Comparison of ENCODE assay signal across 9 mouse cellular contexts in the genomic region with DNA sequence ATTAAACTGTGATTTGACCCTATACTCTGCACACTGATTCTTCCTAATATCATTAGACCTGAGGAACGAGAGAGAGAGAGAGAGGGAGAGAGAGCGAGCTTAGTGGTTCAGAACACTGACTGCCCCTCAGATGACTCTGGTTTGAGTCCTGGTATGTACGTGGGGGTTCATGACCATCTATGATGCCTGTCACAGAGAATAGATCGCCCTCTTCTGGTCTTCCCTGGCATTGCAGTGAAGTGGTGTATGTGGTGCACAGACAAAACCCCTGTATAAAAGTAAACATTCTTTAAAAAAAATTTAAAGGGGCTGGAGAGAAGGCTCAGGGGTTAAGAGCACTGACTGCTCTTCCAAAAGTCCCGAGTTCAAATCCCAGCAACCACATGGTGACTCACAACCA.
DNase-seq lines count a peak whose midpoint lies in the region; ATAC-seq and TF ChIP-seq lines count a peak whose summit lies in the region.
"Had no signal": no experiment of that assay in that cellular context is flagged by ENCODE, and none has a peak within 500 bp of the region (broad histone marks: within the 10 kb centered on the region; RNA-seq: fewer than 3 reads in every experiment).

No protein-coding gene starts in this region.

- H3K27me3 ChIP-seq in hindbrain, embryonic 14.5 days (ENCODE audit: control insufficient read depth, insufficient read depth, low read length), result no peaks in the 10 kb centered on the region
- H3K27me3 ChIP-seq in hindbrain, embryonic 13.5 days, result no peaks in the 10 kb centered on the region

- no peak overlapping the region for H3K4me3 ChIP-seq in hindbrain, embryonic 14.5 days (replicated peaks; ENCODE audit: low read length)
- no peak overlapping the region for H3K4me3 ChIP-seq in hindbrain, embryonic 13.5 days
- H3K4me3 ChIP-seq in ES-E14 (ENCODE audit: insufficient read depth in 1 of 2, low read depth in 1 of 2, low read length in 2 of 2, poor library complexity in 1 of 2, severe bottlenecking in 1 of 2), result no peak overlapping the region
- H3K4me3 ChIP-seq: myocyte had no signal

- no peaks in the 10 kb centered on the region for H3K9me3 ChIP-seq in hindbrain, embryonic 14.5 days (ENCODE audit: control insufficient read depth, low read length)
- no peaks in the 10 kb centered on the region for H3K9me3 ChIP-seq in hindbrain, embryonic 13.5 days
- H3K9me3 ChIP-seq in ES-E14 (ENCODE audit: control insufficient read depth, insufficient read depth, low read depth, low read length), result no peaks in the 10 kb centered on the region

- peak; percentile 62 for DNase-seq in hindbrain, embryonic 14.5 days (ENCODE audit: low spot score)
- DNase-seq in ES-E14 (ENCODE audit: low read depth, low spot score), result peak; percentile 57
- peak; percentile 45 for DNase-seq in cerebellum, adult 11-12 months
- DNase-seq in gastrocnemius, postnatal 14 days, result peak; percentile 23
- DNase-seq in layer of hippocampus, postnatal 10 days (ENCODE audit: low spot score in 2 of 2), result peak; percentile 41 to 56
- peak; percentile 81 for DNase-seq in naive thymus-derived CD4-positive, alpha-beta T cell, adult 2 months (ENCODE audit: low read depth)
- no peak for DNase-seq in urinary bladder, postnatal 4 days (ENCODE audit: low spot score in 2 of 2)

- no peak overlapping the region for H3K27ac ChIP-seq in hindbrain, embryonic 14.5 days
- H3K27ac ChIP-seq in hindbrain, embryonic 13.5 days, result no peak overlapping the region
- H3K27ac ChIP-seq in ES-E14 (ENCODE audit: insufficient read depth, low read depth, low read length, poor library complexity, severe bottlenecking), result no peak overlapping the region

- H3K4me1 ChIP-seq in hindbrain, embryonic 14.5 days (replicated peaks; ENCODE audit: control insufficient read depth, insufficient read depth, low read length), result no peaks in the 10 kb centered on the region; the same call in 1 of the 2 replicates
- H3K4me1 ChIP-seq in hindbrain, embryonic 13.5 days (replicated peaks), result 0 out of 2 replicates have a peak, but pooled peaks cover 2% of the 10 kb centered on the region
- peaks cover 0 to 5% of the 10 kb centered on the region in 2 experiments; a peak in 2 of 4 replicates for H3K4me1 ChIP-seq in ES-E14 (ENCODE audit: control insufficient read depth in 2 of 2, insufficient read depth in 2 of 2, low read length in 2 of 2, poor library complexity in 1 of 2)

- ATAC-seq in hindbrain, embryonic 14.5 days (ENCODE audit: low FRiP score), result no peak
- no peak for ATAC-seq in hindbrain, embryonic 13.5 days (ENCODE audit: low FRiP score)

- H3K4me2 ChIP-seq in hindbrain, embryonic 14.5 days (replicated peaks), result no peak overlapping the region
- H3K4me2 ChIP-seq in hindbrain, embryonic 13.5 days, result no peak overlapping the region

- H3K36me3 ChIP-seq in hindbrain, embryonic 14.5 days (replicated peaks; ENCODE audit: control insufficient read depth, insufficient read depth), result no peaks in the 10 kb centered on the region
- no peaks in the 10 kb centered on the region for H3K36me3 ChIP-seq in hindbrain, embryonic 13.5 days
- H3K36me3 ChIP-seq in ES-E14 (ENCODE audit: control insufficient read depth, insufficient read depth, low read length, poor library complexity, severe bottlenecking), result no peaks in the 10 kb centered on the region

- in situ Hi-C loops in ES-E14 (cut with MboI; ENCODE audit: low sequenced_read_pairs in 2 of 2, unreplicated experiment in 2 of 2), result no loop called here

- intact Hi-C loops in gastrocnemius, postnatal 14 days (cut with DNase I; ENCODE audit: low total_unique reads), result no loop called here

- H3K9ac ChIP-seq in hindbrain, embryonic 14.5 days, result no peak overlapping the region
- no peak overlapping the region for H3K9ac ChIP-seq in hindbrain, embryonic 13.5 days
- H3K9ac ChIP-seq in ES-E14 (ENCODE audit: insufficient read depth, low read depth, low read length, poor library complexity, severe bottlenecking), result no peak overlapping the region

- WGBS in hindbrain, embryonic 14.5 days, result 38% methylated on average over 5 of the region's 5 CpGs
- WGBS in hindbrain, embryonic 13.5 days, result 40% methylated on average over 5 of the region's 5 CpGs

TF ChIP-seq in ES-E14, 5 proteins besides CTCF, POLR2A, EP300 and RAD21:
- TF ChIP-seq HCFC1 (IDR thresholded peaks at IDR 0.05; ENCODE audit: borderline replicate concordance, insufficient read depth, low read length) (no peak), CHD2 (IDR thresholded peaks at IDR 0.05; ENCODE audit: low read depth, low read length) (no peak), MAFK (IDR thresholded peaks at IDR 0.05; ENCODE audit: insufficient read depth, low read depth, low read length) (no peak), ZC3H11A (IDR thresholded peaks at IDR 0.05; ENCODE audit: borderline replicate concordance, low read depth, low read length) (0 out of 2 replicates have a peak, but pooled peaks have one; percentile 17)

Comparison
In these comparisons a context has a peak if more than half of its experiments do, and no peak if none do; other contexts are left out.
1. DNase-seq: peak in hindbrain, embryonic 14.5 days (single experiment), ES-E14 (single experiment), cerebellum, adult 11-12 months (single experiment), gastrocnemius, postnatal 14 days (single experiment), layer of hippocampus, postnatal 10 days (2 of 2) and naive thymus-derived CD4-positive, alpha-beta T cell, adult 2 months (single experiment); none in urinary bladder, postnatal 4 days (0 of 2).